Mouse (Mus musculus): ENCODE measurements at regions not wholly inside any gene's neighbourhood (a gene's known extent, or its start where the extent isn't known, plus 50 kb on each side); places are given as distances from the start of the nearest gene placed in this dataset.
"Not testable (repeated sequence)": the region's sequence is repeated elsewhere in the genome, so short reads cannot be mapped to it uniquely, and the experiment has no call there.

DNA sequence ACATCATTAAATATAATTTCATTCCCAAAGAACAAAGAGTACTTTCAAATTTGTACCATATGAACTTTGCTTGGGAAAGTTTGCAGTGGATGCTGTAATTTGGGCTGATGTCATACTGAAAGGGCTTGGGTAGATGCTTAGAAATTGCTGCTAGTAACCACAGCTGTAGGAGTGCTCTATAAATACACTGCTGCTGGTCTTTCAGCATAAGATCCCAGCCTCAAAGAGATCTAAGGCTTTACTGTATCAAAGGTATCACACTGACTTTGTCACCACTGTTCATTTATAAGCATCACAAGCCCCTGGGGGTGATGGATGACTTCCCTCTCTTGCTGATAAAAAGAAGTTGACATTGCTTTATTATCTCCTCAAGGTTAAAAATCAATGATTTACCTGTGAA lies 497.2 kb downstream of the Pla2g4a start:
- intact Hi-C loops (cut with DNase I), result no loop called here
- DNase-seq (ENCODE audit: low spot score), result no peak

DNA sequence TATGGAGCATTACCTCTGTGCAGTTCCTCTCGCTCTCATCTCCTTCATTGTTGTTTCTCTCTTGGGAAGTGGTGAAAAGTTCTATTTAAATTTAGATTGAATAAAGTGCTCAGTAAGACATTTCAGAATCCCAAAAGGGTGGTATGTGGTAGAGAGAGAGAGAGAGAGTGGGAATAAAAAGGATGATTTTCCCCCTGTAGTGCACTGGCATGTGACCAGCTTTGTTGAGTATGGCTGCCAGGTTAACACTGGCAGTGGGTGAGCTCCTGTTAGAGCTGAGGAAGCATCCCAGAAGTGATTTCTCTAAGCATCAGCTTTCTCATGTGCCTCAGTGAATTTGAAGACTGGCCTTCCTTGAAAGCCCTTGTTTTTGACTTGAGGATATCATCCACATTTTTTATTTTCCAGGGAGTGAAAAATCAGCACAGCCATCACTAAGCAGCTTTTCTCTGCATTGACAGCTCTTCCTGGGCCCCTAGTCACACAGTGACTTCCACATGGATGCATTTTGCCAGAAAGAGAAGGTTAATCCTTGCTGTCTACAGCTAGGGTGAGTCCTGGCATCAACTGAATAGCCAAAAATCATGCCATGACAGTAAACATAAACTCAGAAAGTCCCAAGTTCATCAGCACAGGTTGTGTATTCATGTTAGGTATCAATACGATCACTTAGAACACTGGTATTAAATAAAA lies 511.1 kb downstream of the Pla2g4a start:
- intact Hi-C loops (cut with DNase I), result no loop called here
- no peak for DNase-seq (ENCODE audit: low spot score)

DNA sequence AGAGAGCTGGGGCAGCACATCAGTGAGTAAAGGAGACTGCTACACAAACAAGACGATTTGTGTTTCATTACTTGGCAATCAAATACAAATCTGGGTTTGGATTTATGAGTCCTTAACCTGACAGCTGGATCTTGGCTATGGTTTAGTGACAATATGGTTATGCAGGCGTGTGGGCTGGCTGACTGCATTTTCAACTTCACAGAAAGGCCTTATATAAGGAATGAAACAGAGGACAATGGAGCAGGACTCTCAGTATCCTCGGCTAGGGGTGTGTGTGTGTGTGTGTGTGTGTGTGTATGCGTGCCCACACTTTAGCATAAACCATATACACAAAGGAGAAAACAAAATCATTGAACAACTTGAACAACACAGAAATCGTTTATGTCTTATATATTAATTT lies 512.6 kb downstream of the Pla2g4a start:
- intact Hi-C loops (cut with DNase I), result no loop called here
- no peak for DNase-seq (ENCODE audit: low spot score)

- intact Hi-C loops (cut with DNase I), result no loop called here
Measured at GRCm38 (mm10) chr1:149411009-149411408, 550.1 kb downstream of the Pla2g4a start.

DNA sequence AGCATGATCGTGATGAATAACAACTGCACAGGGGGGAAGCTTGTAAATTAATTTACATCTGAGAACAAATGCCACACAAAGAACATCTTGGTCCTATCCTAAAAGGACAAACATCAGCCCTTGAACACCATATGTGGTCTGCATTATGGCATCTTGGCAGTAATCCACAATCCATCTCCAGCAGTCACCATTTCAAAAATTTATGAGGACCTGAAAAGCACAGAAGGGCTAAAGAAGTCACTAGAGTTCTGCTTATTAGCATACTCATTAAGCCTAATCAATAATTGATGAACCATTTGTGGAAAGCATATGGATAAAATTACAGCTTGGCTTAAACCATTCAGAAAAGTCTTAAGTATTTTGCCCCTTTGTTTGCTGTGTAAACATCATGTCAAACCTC lies 555.7 kb downstream of the Pla2g4a start:
- intact Hi-C loops (cut with DNase I), result no loop called here
- no peak for DNase-seq (ENCODE audit: low spot score)

More at GRCm38 (mm10) chr1:149411009-149411408, 550.1 kb downstream of the Pla2g4a start:
- DNase-seq (ENCODE audit: low spot score), result no peak

GRCm38 (mm10) chr1:149388706-149389105 lies 572.4 kb downstream of the Pla2g4a start:
- peak; percentile 2 for DNase-seq (ENCODE audit: low spot score)
- intact Hi-C loops (cut with DNase I), result no loop called here

DNA sequence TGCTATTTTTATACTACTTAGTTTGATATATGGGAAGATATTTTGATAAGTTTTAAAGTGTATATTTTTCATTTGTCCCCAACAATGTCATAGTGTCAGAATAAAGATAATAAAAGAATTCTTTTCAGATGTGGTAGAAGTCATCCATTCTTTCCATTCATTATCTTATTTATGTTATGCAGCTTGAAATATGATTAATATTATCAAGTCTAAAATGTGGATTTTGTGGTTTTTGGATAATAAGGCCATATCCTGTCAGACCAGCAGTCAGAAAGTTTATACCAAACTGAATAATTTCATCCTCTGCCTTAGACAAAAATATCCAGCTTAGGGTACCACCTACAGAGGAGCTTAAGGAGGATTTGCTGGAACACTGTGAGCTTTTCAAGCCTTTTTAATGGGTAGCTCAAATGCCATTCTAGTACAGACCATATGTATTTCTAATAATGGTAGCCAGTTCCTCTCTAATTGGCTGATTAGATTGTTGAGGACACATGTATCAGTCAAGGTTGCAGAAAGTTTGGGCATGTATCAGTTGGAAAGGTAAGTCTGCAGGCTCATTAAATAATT lies 609.7 kb downstream of the Pla2g4a start:
- intact Hi-C loops (cut with DNase I), result no loop called here
- no peak for DNase-seq (ENCODE audit: low spot score)

- no peak for DNase-seq (ENCODE audit: low spot score)
- intact Hi-C loops (cut with DNase I), result no loop called here
Measured at GRCm38 (mm10) chr1:149347359-149347758, 613.7 kb downstream of the Pla2g4a start.

- intact Hi-C loops (cut with DNase I), result no loop called here
- no peak for DNase-seq (ENCODE audit: low spot score)
Measured at GRCm38 (mm10) chr1:149338158-149338557, 622.9 kb downstream of the Pla2g4a start.

DNA sequence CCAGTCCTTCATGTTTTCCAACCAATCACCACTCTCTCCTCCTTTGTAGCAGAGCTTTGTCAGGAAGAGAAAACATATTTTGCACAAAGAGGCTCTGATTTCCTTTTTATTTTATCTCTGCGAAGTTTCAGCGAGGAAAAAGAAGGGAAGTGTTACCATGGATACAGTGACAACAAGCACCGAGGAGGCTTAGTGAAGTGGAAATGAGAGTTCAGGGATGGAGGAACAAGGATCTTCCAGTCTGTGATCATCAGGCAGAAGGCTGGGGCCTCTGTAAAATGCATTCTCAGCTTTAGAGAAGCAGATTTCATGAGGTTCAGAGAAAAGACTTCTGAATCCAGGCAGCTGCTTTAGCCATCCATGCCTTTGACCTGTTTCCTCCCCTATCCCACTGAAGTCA lies 628.9 kb downstream of the Pla2g4a start:
- no peak for DNase-seq (ENCODE audit: low spot score)
- intact Hi-C loops (cut with DNase I), result no loop called here

DNA sequence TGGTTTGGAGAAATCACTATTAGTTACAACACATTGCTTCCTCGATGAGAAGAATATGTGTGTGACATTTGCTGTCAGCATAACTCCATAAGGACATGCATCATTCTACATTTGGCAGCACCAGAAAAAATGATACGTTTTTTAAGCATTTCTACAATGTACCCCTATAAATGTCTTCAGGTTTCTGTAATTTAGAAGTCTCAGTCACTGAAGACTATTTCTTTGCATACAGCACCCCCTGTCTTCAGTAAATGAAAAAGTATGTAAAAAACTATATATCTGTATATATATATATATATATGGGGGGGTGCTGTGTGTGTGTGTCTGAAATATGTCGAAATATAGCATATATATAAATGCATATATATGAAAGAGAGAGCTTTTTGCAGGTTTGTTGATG lies 633.9 kb downstream of the Pla2g4a start:
- no peak for DNase-seq (ENCODE audit: low spot score)
- intact Hi-C loops (cut with DNase I), result no loop called here

GRCm38 (mm10) chr1:149323095-149323494 lies 638.0 kb downstream of the Pla2g4a start:
- DNase-seq (ENCODE audit: low spot score), result no peak
- intact Hi-C loops (cut with DNase I), result no loop called here

DNA sequence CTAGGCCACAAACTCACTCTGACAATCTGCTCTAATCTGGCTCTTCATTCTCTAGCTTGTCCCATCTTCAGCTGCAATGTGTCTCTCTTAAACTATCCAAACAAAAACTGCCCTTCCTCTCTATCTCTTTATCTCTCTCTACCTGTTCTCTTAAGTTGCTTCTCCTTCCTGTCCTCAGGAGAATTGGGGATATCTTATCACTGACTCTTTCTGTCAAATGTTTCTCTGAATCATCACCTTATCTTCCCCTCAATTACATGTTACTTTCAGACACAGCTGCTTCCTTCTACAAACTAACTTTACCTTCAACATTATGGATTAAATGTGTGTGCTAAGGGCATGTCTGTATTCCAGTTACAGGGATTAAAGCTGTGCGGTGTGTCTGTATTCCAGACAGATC lies 671.4 kb downstream of the Pla2g4a start:
- intact Hi-C loops (cut with DNase I), result no loop called here

DNA sequence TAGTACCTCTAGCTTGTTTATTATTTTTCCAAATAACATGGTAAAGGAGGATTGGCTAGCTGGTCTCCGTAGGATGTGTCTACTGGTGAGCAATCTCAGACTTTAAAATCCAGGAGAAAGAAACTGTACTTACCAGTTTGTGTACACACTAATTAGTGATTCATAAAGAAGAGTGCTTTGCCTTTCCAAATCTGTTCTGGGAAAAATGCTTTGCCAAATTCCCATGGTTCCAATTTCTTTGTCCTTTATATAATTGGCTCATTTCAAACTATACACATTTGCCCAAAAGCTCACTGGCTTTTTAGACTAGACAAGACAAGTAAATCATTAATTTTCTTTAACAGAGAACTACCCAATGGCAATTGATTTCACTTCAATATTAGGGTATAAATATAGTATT lies 686.2 kb downstream of the Pla2g4a start:
- intact Hi-C loops (cut with DNase I), result no loop called here
- no peak for DNase-seq (ENCODE audit: low spot score)

More for the DNA sequence above, 671.4 kb downstream of the Pla2g4a start:
- DNase-seq (ENCODE audit: low spot score), result no peak

DNA sequence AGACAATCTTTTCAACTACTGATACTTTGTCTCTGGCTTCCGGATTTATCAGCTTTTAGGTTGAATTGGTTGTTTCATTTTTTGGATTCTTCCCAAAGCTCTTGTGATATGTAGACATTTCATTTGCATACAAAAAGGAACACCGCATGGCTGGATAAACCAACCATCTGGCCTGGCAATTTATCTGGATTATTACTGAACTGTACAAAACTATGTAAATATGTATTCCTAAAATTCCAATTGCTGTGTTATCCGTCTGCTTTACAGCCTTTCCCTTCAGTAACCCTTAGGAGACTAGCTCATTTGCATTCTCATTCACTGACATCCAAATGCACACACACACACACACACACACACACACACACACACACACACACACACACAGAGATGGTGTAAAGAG lies 704.2 kb downstream of the Pla2g4a start:
- DNase-seq (ENCODE audit: low spot score), result no peak
- intact Hi-C loops (cut with DNase I), result no loop called here

DNA sequence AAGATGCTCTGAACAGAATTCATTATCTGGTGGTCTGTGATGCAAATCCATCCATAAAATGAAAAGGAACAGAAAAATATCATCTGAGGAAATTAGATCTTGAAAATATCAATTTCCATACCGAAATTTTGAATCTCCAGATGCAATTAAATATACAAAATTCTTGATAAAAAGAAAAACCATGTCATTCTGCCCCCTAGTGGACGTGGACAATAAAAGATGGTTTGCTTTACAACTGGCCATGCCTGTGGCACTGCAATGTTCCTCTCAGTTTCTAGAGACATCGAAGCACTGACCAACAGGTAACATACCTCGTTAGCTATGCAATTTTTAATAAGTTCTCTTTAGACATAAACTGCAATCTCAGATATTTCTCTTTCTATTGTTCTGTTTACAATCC lies 706.9 kb downstream of the Pla2g4a start:
- intact Hi-C loops (cut with DNase I), result loop anchor here (5.0 kb wide), 1 partner anchor 293 kb away; no protein-coding TSS in a partner anchor
- DNase-seq (ENCODE audit: low spot score), result no peak

- intact Hi-C loops (cut with DNase I), result no loop called here
- no peak for DNase-seq (ENCODE audit: low spot score)
Measured at GRCm38 (mm10) chr1:149238329-149239015, 722.6 kb downstream of the Pla2g4a start.

DNA sequence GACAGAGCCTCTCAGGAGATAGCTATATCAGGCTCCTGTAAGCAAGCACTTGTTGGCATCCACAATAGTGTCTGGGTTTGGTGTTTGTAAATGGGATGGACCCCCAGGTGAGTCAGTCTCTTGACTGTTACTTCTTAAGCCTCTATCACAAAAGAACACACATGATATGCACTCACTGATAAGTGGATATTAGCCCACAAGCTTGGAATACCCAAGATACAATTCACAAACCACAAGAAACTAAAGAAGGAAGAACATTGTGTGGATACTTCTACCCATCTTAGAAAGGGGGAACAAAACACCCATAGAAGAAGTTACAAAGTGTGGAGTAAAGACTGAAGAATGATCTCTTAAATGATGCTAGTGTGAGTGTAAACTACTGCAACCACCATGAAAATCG lies 733.9 kb downstream of the Pla2g4a start:
- DNase-seq (ENCODE audit: low spot score); intact Hi-C loops (cut with DNase I): not testable (repeated sequence)

- intact Hi-C loops (cut with DNase I), result no loop called here
- no peak for DNase-seq (ENCODE audit: low spot score)
Measured at GRCm38 (mm10) chr1:149226400-149226799, 734.7 kb downstream of the Pla2g4a start.

DNA sequence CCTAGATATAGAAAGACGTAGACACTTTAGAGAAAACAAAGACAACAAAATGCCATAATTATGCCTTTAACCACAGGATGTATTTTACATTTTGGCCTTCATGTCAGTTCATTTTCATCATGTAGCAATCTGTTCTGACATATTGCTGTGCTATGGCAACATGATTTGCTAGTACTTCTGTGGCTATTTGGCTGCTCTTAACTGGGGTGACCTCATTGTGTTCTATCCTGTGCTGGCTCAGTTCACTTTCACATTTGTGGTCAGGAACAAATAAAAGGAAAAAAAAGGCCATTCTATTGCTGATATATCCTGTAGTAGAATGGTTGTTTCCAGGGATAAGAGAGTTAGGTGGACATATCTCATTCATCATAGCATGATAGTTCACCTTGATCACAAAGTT lies 758.5 kb downstream of the Pla2g4a start:
- intact Hi-C loops (cut with DNase I), result no loop called here
- no peak for DNase-seq (ENCODE audit: low spot score)

- intact Hi-C loops (cut with DNase I), result no loop called here
- DNase-seq (ENCODE audit: low spot score), result no peak
Measured at GRCm38 (mm10) chr1:149199284-149199683, 761.8 kb downstream of the Pla2g4a start.

Data from heart, postnatal 25 days (tissue).